ENCODE assay signal across 10 mouse cellular contexts in the genomic region with DNA sequence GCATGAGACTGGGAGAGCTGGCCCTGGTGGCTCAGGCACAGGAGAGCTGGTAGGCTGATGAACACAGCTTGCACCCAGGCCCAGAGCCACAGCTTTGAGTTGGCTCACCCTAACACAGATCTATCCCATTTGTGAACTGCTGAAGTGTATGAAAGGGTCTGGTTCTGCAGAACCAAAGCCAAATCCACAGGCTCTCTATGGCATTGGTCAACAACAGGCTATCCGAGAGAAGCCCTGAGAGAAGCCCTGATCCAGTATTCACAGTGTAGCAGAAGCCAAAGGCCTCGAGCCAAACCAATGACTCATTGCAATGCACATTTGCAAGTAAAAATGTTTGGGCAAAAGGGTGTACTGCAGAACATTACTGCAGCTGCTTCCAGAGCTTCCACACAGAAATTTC. TPM values are rescaled to one million over a fixed set of nuclear protein-coding genes. Genes with fewer than 3 reads are reported as not detected.
DNase-seq lines count a peak whose midpoint lies in the region; ATAC-seq and TF ChIP-seq lines count a peak whose summit lies in the region.
"Had no signal": no experiment of that assay in that cellular context is flagged by ENCODE, and none has a peak within 500 bp of the region (broad histone marks: within the 10 kb centered on the region; RNA-seq: fewer than 3 reads in every experiment).

No protein-coding gene starts in this region.

- no peaks in the 10 kb centered on the region for H3K79me2 ChIP-seq in liver, adult 2 months (ENCODE audit: control insufficient read depth, insufficient read depth, low read length)

- no peak overlapping the region for H3K4me2 ChIP-seq in liver, embryonic 12.5 days
- H3K4me2 ChIP-seq: heart, embryonic 13.5 days; midbrain, embryonic 12.5 days had no signal

- H3K4me1 ChIP-seq in liver, adult 2 months (ENCODE audit: control insufficient read depth, insufficient read depth, low read length) = no peaks in the 10 kb centered on the region
- no peaks in the 10 kb centered on the region for H3K4me1 ChIP-seq in liver, embryonic 12.5 days
- H3K4me1 ChIP-seq: heart, embryonic 13.5 days; midbrain, embryonic 12.5 days had no signal

- no peak for TF ChIP-seq POLR2A in liver, adult 2 months (IDR thresholded peaks at IDR 0.05; ENCODE audit: extremely low read depth, insufficient read depth, low read length)

- no peak for TF ChIP-seq CTCF in liver, adult 2 months (IDR thresholded peaks at IDR 0.05; ENCODE audit: low read depth, low read length)

- H3K9me3 ChIP-seq in liver, embryonic 12.5 days (replicated peaks) = no peaks in the 10 kb centered on the region
- H3K9me3 ChIP-seq: heart, embryonic 13.5 days; midbrain, embryonic 12.5 days had no signal

- H3K4me3 ChIP-seq in liver, adult 2 months (ENCODE audit: insufficient read depth, low read depth, low read length) = no peak overlapping the region
- no peak overlapping the region for H3K4me3 ChIP-seq in liver, embryonic 12.5 days
- H3K4me3 ChIP-seq: heart, embryonic 13.5 days; midbrain, embryonic 12.5 days had no signal

- no peak overlapping the region for H3K27ac ChIP-seq in liver, adult 2 months (replicated peaks; ENCODE audit: insufficient read depth, low read depth, low read length)
- no peak overlapping the region for H3K27ac ChIP-seq in liver, embryonic 12.5 days
- H3K27ac ChIP-seq: heart, embryonic 13.5 days; midbrain, embryonic 12.5 days had no signal

- H3K9ac ChIP-seq in liver, adult 2 months (ENCODE audit: low read depth, low read length) = no peak overlapping the region
- H3K9ac ChIP-seq in liver, embryonic 12.5 days = no peak overlapping the region
- H3K9ac ChIP-seq: heart, embryonic 13.5 days; midbrain, embryonic 12.5 days had no signal

- no peaks in the 10 kb centered on the region for H3K36me3 ChIP-seq in liver, adult 2 months (ENCODE audit: control insufficient read depth, insufficient read depth, low read length)
- H3K36me3 ChIP-seq in liver, embryonic 12.5 days = no peaks in the 10 kb centered on the region
- H3K36me3 ChIP-seq: heart, embryonic 13.5 days; midbrain, embryonic 12.5 days had no signal

- H3K27me3 ChIP-seq in liver, adult 2 months (ENCODE audit: control insufficient read depth, insufficient read depth, low read length) = no peaks in the 10 kb centered on the region
- H3K27me3 ChIP-seq in liver, embryonic 12.5 days (replicated peaks) = no peaks in the 10 kb centered on the region
- H3K27me3 ChIP-seq: heart, embryonic 13.5 days; midbrain, embryonic 12.5 days had no signal

- WGBS in liver, adult 2 months = 75% methylated on average over 2 of the region's 2 CpGs
- WGBS in liver, embryonic 12.5 days (ENCODE audit: insufficient replicate concordance) = 55% methylated on average over 2 of the region's 2 CpGs

- no peak for ATAC-seq in liver, embryonic 12.5 days

- DNase-seq in liver, adult 2 months (ENCODE audit: extremely low read depth, low read depth, low spot score) = peak; percentile 4
- DNase-seq in cerebellum, adult 18-20 months = peak; percentile 48 to 60
- peak; percentile 74 for DNase-seq in gastrocnemius, postnatal 14 days
- DNase-seq in layer of hippocampus, postnatal 10 days (ENCODE audit: low spot score in 2 of 2) = peak; percentile 56 to 68
- peak; percentile 67 for DNase-seq in right cerebral cortex, adult 18-20 months
- no peak for DNase-seq in T-cell, adult 2 months (ENCODE audit: low spot score)
- DNase-seq in retina, postnatal 1 day = no peak

- intact Hi-C loops in gastrocnemius, postnatal 14 days (cut with DNase I; ENCODE audit: low total_unique reads) = no loop called here

RNA-seq across cellular contexts. Expression of a gene that starts 45.3 kb away (rescaled TPM):
- 11.1 and 12.4 TPM in 2 replicates for total RNA-seq in liver, adult 2 months (2014; rRNA removed)
- 4.2 TPM in 2 replicates for polyA plus RNA-seq in liver, adult 2 months (2012; rRNA removed)
- polyA plus RNA-seq in liver, embryonic 12.5 days (2016; fragmentation: Nextera tagmentation; extraction: Ambion mirVana) = 27.9 and 28.0 TPM in 2 replicates
- 10 to 100 TPM; 14.2 to 14.5 TPM for total RNA-seq in gastrocnemius, postnatal 14 days (2021)
- total RNA-seq in layer of hippocampus, postnatal 10 days (2021) = 10 to 100 TPM; 30.0 to 35.4 TPM

Comparison
In these comparisons a context has a peak if more than half of its experiments do, and no peak if none do; other contexts are left out.
1. DNase-seq: peak in liver, adult 2 months (single experiment), cerebellum, adult 18-20 months (2 of 2), gastrocnemius, postnatal 14 days (single experiment), layer of hippocampus, postnatal 10 days (2 of 2) and right cerebral cortex, adult 18-20 months (single experiment); none in T-cell, adult 2 months (single experiment) and retina, postnatal 1 day (single experiment).